Mouse (Mus musculus) heart, postnatal 0 days (tissue): ENCODE measurements around the gene Olfr523. TPM values are rescaled to one million over a fixed set of nuclear protein-coding genes. Genes with fewer than 3 reads are reported as not detected.

Experiments used
- ATAC-seq: fragments of 200-750 bp; cut with Nextera tagmentation; 2 replicates; pipeline ENCODE4 v1.8.0; 2017; ENCODE audit warnings: low read depth, moderate number of reproducible peaks, moderate library complexity; ENCODE audit not compliant: insufficient read depth
- DNase-seq: peaks from one replicate; pipeline ENCODE4 v3.0.0-alpha.2; 2016; ENCODE audit warnings: low spot score
- H3K27ac ChIP-seq: fragments of 300-500 bp; sonication (generic); 2 replicates; pipeline ENCODE4 v1.5.1; 2014; ENCODE audit warnings: low read depth, mild to moderate bottlenecking
- H3K27me3 ChIP-seq: fragments of 300-500 bp; sonication (generic); 2 replicates; pipeline ENCODE4 v1.6.1; 2014; ENCODE audit warnings: low read length, mixed read lengths; ENCODE audit not compliant: control insufficient read depth, insufficient read depth
- H3K36me3 ChIP-seq: fragments of 300-500 bp; sonication (generic); replicated peaks from 2 replicates; pipeline ENCODE4 v1.6.1; 2014; ENCODE audit warnings: low read length, mixed read lengths; ENCODE audit not compliant: control insufficient read depth, insufficient read depth
- H3K4me1 ChIP-seq: fragments of 300-500 bp; sonication (generic); 2 replicates; pipeline ENCODE4 v1.6.1; 2014; ENCODE audit warnings: antibody characterized with exemption; ENCODE audit not compliant: control insufficient read depth, insufficient read depth
- H3K4me2 ChIP-seq: fragments of 300-500 bp; sonication (generic); 2 replicates; pipeline ENCODE4 v1.6.1; 2014; ENCODE audit warnings: low read depth, mild to moderate bottlenecking, low read length, moderate library complexity
- H3K4me3 ChIP-seq: fragments of 300-500 bp; sonication (generic); 2 replicates; pipeline ENCODE4 v1.5.1; 2014; ENCODE audit warnings: low read depth, low read length
- H3K9ac ChIP-seq: fragments of 300-500 bp; sonication (generic); replicated peaks from 2 replicates; pipeline ENCODE4 v1.6.1; 2014; ENCODE audit warnings: low read depth, low read length, mixed read lengths
- H3K9me3 ChIP-seq: fragments of 300-500 bp; sonication (generic); replicated peaks from 2 replicates; pipeline ENCODE4 v1.6.1; 2016; ENCODE audit warnings: low read length; ENCODE audit not compliant: control insufficient read depth
- CTCF ChIP-seq: IDR thresholded peaks from 2 replicates; pipeline ENCODE4 v1.5.1; 2016; ENCODE audit warnings: antibody characterized with exemption, control low read depth, low read depth
- EP300 ChIP-seq: IDR thresholded peaks from 2 replicates; pipeline ENCODE4 v1.6.1; 2016; ENCODE audit warnings: antibody characterized with exemption, low read depth
- WGBS: fragments of 180-500 bp; shearing (Covaris S2); extraction: QIAGEN DNeasy Blood & Tissue Kit; methylation state at CpG from one replicate; pipeline ENCODE4 v1.1.7; 2014; 5-methylcytosine and 5-hydroxymethylcytosine counted together
- polyA plus RNA-seq: library from polyadenylated mRNA; unstranded; fragments of >200 nt; fragmentation: Nextera tagmentation; extraction: Ambion mirVana; gene quantifications from 2 replicates; pipeline ENCODE4 v1.2.1, GENCODE M21; 2015
- total RNA-seq: library from RNA; depleted of rRNA; stranded (reverse); fragments of >200 nt; gene quantifications from 2 replicates; pipeline ENCODE4 v1.2.3, GENCODE M21; 2014; ENCODE audit warnings: low replicate concordance; rRNA removed

Gene Olfr523
- not detected in 2 replicates for total RNA-seq
- polyA plus RNA-seq: not detected in 2 replicates

GRCm38 (mm10) chr7:140172936-140173335 lies at the start of gene Olfr523:
Olfr523 (plus strand) TSS chr7:140173217.
- Histone ChIP-seq H3K27ac (no peak within 1 kb of the TSS), H3K9ac (no peak within 1 kb of the TSS), H3K4me2 (no peak within 1 kb of the TSS), H3K4me1 (no peaks in the 10 kb centered on the region), H3K9me3 (no peaks in the 10 kb centered on the region), H3K36me3 (no peaks in the 10 kb centered on the region), H3K27me3 (no peaks in the 10 kb centered on the region), H3K4me3 (no peak within 1 kb of the TSS)
- 25% methylated on average over 1 of the region's 1 CpGs for WGBS
- TF ChIP-seq CTCF (no peak), EP300 (no peak)
- DNase-seq (no peak), ATAC-seq (no peak)

GRCm38 (mm10) chr7:140124382-140124781 lies 48.6 kb upstream of the Olfr523 start:
- DNase-seq (no peak), ATAC-seq (no peak)
- Histone ChIP-seq H3K9ac (no peak overlapping the region), H3K36me3 (no peaks in the 10 kb centered on the region), H3K27me3 (no peaks in the 10 kb centered on the region), H3K4me3 (no peak overlapping the region), H3K4me2 (no peak overlapping the region), H3K4me1 (peaks cover 6% of the 10 kb centered on the region; the same call in 1 of the 2 replicates), H3K27ac (no peak overlapping the region), H3K9me3 (no peaks in the 10 kb centered on the region)
- TF ChIP-seq CTCF (no peak), EP300 (no peak)
- WGBS: 76% methylated on average over 1 of the region's 1 CpGs

- ATAC-seq (peak; percentile 97), DNase-seq (peak; percentile 88)
- Histone ChIP-seq H3K4me3 (peak overlapping the region; percentile 72), H3K9ac (peak overlapping the region; percentile 68), H3K9me3 (no peaks in the 10 kb centered on the region), H3K27me3 (no peaks in the 10 kb centered on the region), H3K27ac (no peak overlapping the region; the same call in 1 of the 2 replicates), H3K36me3 (peaks cover 10% of the 10 kb centered on the region), H3K4me2 (peak overlapping the region; percentile 86), H3K4me1 (peaks cover 6% of the 10 kb centered on the region; the same call in 1 of the 2 replicates)
- WGBS: 2% methylated on average over 40 of the region's 40 CpGs
- no peak for TF ChIP-seq EP300
- no peak for TF ChIP-seq CTCF
Observed at GRCm38 (mm10) chr7:140125278-140126021, 47.6 kb upstream of the Olfr523 start.

- whole genome bisulfite sequencing: 6% methylated on average over 5 of the region's 5 CpGs
- Histone ChIP-seq H3K27me3 (no peaks in the 10 kb centered on the region), H3K4me3 (peak overlapping the region; percentile 72), H3K36me3 (peaks cover 11% of the 10 kb centered on the region), H3K4me2 (peak overlapping the region; percentile 86), H3K4me1 (peaks cover 6% of the 10 kb centered on the region; the same call in 1 of the 2 replicates), H3K9me3 (no peaks in the 10 kb centered on the region), H3K27ac (no peak overlapping the region), H3K9ac (peak overlapping the region; percentile 68)
- TF ChIP-seq EP300 (no peak), CTCF (no peak)
- no peak for DNase-seq
- no peak for ATAC-seq
Observed at GRCm38 (mm10) chr7:140126022-140126350, 47.0 kb upstream of the Olfr523 start.

GRCm38 (mm10) chr7:140126934-140127333 lies 46.1 kb upstream of the Olfr523 start:
- H3K27me3 ChIP-seq: no peaks in the 10 kb centered on the region
- no peak overlapping the region for H3K4me2 ChIP-seq
- peaks cover 11% of the 10 kb centered on the region for H3K36me3 ChIP-seq
- no peak for TF ChIP-seq EP300
- TF ChIP-seq CTCF: no peak
- 94% methylated on average over 3 of the region's 3 CpGs for WGBS
- ATAC-seq (no peak), DNase-seq (no peak)
- H3K4me3 ChIP-seq: no peak overlapping the region
- H3K9me3 ChIP-seq: no peaks in the 10 kb centered on the region
- no peak overlapping the region for H3K27ac ChIP-seq
- H3K4me1 ChIP-seq: peaks cover 6% of the 10 kb centered on the region; the same call in 1 of the 2 replicates
- no peak overlapping the region for H3K9ac ChIP-seq
